In genomic region chr10:121280943-121281342, GRCm38 (mm10) we compare ENCODE assay signal across 25 mouse cellular contexts.
DNase-seq lines count a peak whose midpoint lies in the region; ATAC-seq and TF ChIP-seq lines count a peak whose summit lies in the region.
"Had no signal": no experiment of that assay in that cellular context is flagged by ENCODE, and none has a peak within 500 bp of the region (broad histone marks: within the 10 kb centered on the region; RNA-seq: fewer than 3 reads in every experiment).

No protein-coding gene starts in this region.

- ATAC-seq in forebrain, postnatal 0 days, result peak; percentile 60
- ATAC-seq in forebrain, embryonic 11.5 days (replicated peaks; ENCODE audit: low FRiP score), result no peak
- no peak for ATAC-seq in CD4-positive, CD25-positive, alpha-beta regulatory T cell, adult 4 months
- ATAC-seq: forebrain, embryonic 15.5 days; intestine, embryonic 15.5 days had no signal

- WGBS in forebrain, postnatal 0 days, result 71% methylated on average over 11 of the region's 11 CpGs
- WGBS in forebrain, embryonic 11.5 days, result 88% methylated on average over 11 of the region's 11 CpGs

- no peak overlapping the region for H3K4me3 ChIP-seq in forebrain, postnatal 0 days (ENCODE audit: low read depth, low read length)
- H3K4me3 ChIP-seq in forebrain, embryonic 11.5 days (ENCODE audit: low read depth, low read length), result no peak overlapping the region
- H3K4me3 ChIP-seq in layer of hippocampus, adult 2 months, result no peak overlapping the region
- H3K4me3 ChIP-seq: embryonic facial prominence, embryonic 15.5 days; forebrain, embryonic 15.5 days; heart, embryonic 10.5 days; intestine, embryonic 15.5 days; liver, embryonic 13.5 days; megakaryocyte, embryonic 14.5 days had no signal

- H3K4me2 ChIP-seq in forebrain, postnatal 0 days (ENCODE audit: low read depth), result no peak overlapping the region
- no peak overlapping the region for H3K4me2 ChIP-seq in forebrain, embryonic 11.5 days (ENCODE audit: low read depth, low read length, severe bottlenecking)
- H3K4me2 ChIP-seq: embryonic facial prominence, embryonic 15.5 days; forebrain, embryonic 15.5 days; hindbrain, embryonic 14.5 days; intestine, embryonic 15.5 days; liver, embryonic 13.5 days; lung, embryonic 14.5 days had no signal

- no peak for TF ChIP-seq CTCF in forebrain, postnatal 0 days (IDR thresholded peaks at IDR 0.05; ENCODE audit: low read depth)
- TF ChIP-seq CTCF in layer of hippocampus, adult 2 months (conservative IDR thresholded peaks at IDR 0.05), result no peak

- H3K9ac ChIP-seq in forebrain, postnatal 0 days, result no peak overlapping the region
- no peak overlapping the region for H3K9ac ChIP-seq in forebrain, embryonic 11.5 days (ENCODE audit: low read length)
- H3K9ac ChIP-seq: embryonic facial prominence, embryonic 15.5 days; forebrain, embryonic 15.5 days; hindbrain, embryonic 14.5 days; intestine, embryonic 15.5 days; liver, embryonic 13.5 days; lung, embryonic 14.5 days had no signal

- H3K27me3 ChIP-seq in forebrain, postnatal 0 days (ENCODE audit: insufficient read depth, low read length), result no peaks in the 10 kb centered on the region
- H3K27me3 ChIP-seq in forebrain, embryonic 11.5 days (ENCODE audit: control insufficient read depth, insufficient read depth, low read length), result no peaks in the 10 kb centered on the region
- H3K27me3 ChIP-seq: embryonic facial prominence, embryonic 15.5 days; forebrain, embryonic 15.5 days; intestine, embryonic 15.5 days; liver, embryonic 13.5 days had no signal

- H3K4me1 ChIP-seq in forebrain, postnatal 0 days (ENCODE audit: insufficient read depth), result no peaks in the 10 kb centered on the region
- H3K4me1 ChIP-seq in forebrain, embryonic 11.5 days (replicated peaks; ENCODE audit: control insufficient read depth, insufficient read depth, low read length), result no peaks in the 10 kb centered on the region
- H3K4me1 ChIP-seq: forebrain, embryonic 15.5 days; intestine, embryonic 15.5 days; liver, embryonic 13.5 days; megakaryocyte, embryonic 14.5 days had no signal

- no peak overlapping the region for H3K27ac ChIP-seq in forebrain, postnatal 0 days (ENCODE audit: low read depth, low read length)
- H3K27ac ChIP-seq in forebrain, embryonic 11.5 days (ENCODE audit: low read depth, low read length), result no peak overlapping the region
- no peak overlapping the region for H3K27ac ChIP-seq in layer of hippocampus, adult 2 months
- H3K27ac ChIP-seq: embryonic facial prominence, embryonic 15.5 days; forebrain, embryonic 15.5 days; heart, embryonic 10.5 days; hindbrain, embryonic 14.5 days; intestine, embryonic 15.5 days; liver, embryonic 13.5 days had no signal

- no peak for DNase-seq in forebrain, postnatal 0 days
- no peak for DNase-seq in forebrain, embryonic 11.5 days (ENCODE audit: low spot score)
- peak; percentile 90 for DNase-seq in brain, adult 2 months (ENCODE audit: low read depth, low spot score)
- peak; percentile 63 to 77 for DNase-seq in frontal cortex, postnatal 36 days (ENCODE audit: low spot score in 2 of 2)
- DNase-seq in right cerebral cortex, postnatal 14 days, result peak; percentile 40
- DNase-seq in layer of hippocampus, adult 2 months (ENCODE audit: low spot score in 2 of 2), result no peak
- DNase-seq in spleen, adult 18-20 months, result no peak
- DNase-seq: adrenal gland, postnatal 10 days; cerebellum, adult 2 months; cerebellum, postnatal 25 days; heart, postnatal 4 days; kidney, adult 9 months; kidney, postnatal 25 days; liver, embryonic 13.5 days; lung, embryonic 14.5 days; midbrain, embryonic 14.5 days; thymus, adult 2 months; thymus, postnatal 4 days had no signal

- peaks cover 19% of the 10 kb centered on the region for H3K36me3 ChIP-seq in forebrain, postnatal 0 days (ENCODE audit: insufficient read depth)
- H3K36me3 ChIP-seq in forebrain, embryonic 11.5 days (ENCODE audit: control insufficient read depth, insufficient read depth, low read length), result no peaks in the 10 kb centered on the region
- H3K36me3 ChIP-seq: embryonic facial prominence, embryonic 15.5 days; heart, embryonic 10.5 days; intestine, embryonic 15.5 days; liver, embryonic 13.5 days had no signal

- H3K9me3 ChIP-seq in forebrain, postnatal 0 days (ENCODE audit: low read length), result no peaks in the 10 kb centered on the region
- no peaks in the 10 kb centered on the region for H3K9me3 ChIP-seq in forebrain, embryonic 11.5 days (ENCODE audit: control insufficient read depth, low read length)
- H3K9me3 ChIP-seq: embryonic facial prominence, embryonic 15.5 days; forebrain, embryonic 15.5 days; heart, embryonic 10.5 days; intestine, embryonic 15.5 days; liver, embryonic 13.5 days; megakaryocyte, embryonic 14.5 days had no signal

Comparison
In these comparisons a context has a peak if more than half of its experiments do, and no peak if none do; other contexts are left out.
1. DNase-seq: peak in brain, adult 2 months (single experiment), frontal cortex, postnatal 36 days (2 of 2) and right cerebral cortex, postnatal 14 days (single experiment); none in forebrain, postnatal 0 days (single experiment), forebrain, embryonic 11.5 days (single experiment), layer of hippocampus, adult 2 months (0 of 2) and spleen, adult 18-20 months (0 of 2).